Mouse (Mus musculus) liver, embryonic 14.5 days (tissue): ENCODE data around the gene E2f2. TPM values are rescaled to one million over a fixed set of nuclear protein-coding genes. Genes with fewer than 3 reads are reported as not detected.

Source experiments
- ATAC-seq: fragments of 200-750 bp; cut with Nextera tagmentation; 2 replicates; pipeline ENCODE4 v1.8.0; 2017; ENCODE audit warnings: moderate number of reproducible peaks, mild to moderate bottlenecking, moderate library complexity; ENCODE audit not compliant: insufficient read depth
- DNase-seq, 3 experiments: peaks; one replicate each; pipeline ENCODE4 v3.0.0-alpha.2; 2012 to 2013; ENCODE audit warnings: low read depth in 3 of 3, low spot score in 3 of 3
- H3K27ac ChIP-seq: fragments of 300-500 bp; sonication (generic); 2 replicates; pipeline ENCODE4 v1.5.1; 2014; ENCODE audit warnings: moderate library complexity, mild to moderate bottlenecking, control low read depth, inconsistent platforms
- H3K27me3 ChIP-seq: fragments of 300-500 bp; sonication (generic); 2 replicates; pipeline ENCODE4 v1.6.1; 2014; ENCODE audit warnings: mild to moderate bottlenecking, low read length, moderate library complexity; ENCODE audit not compliant: control insufficient read depth, insufficient read depth
- H3K36me3 ChIP-seq: fragments of 300-500 bp; sonication (generic); replicated peaks from 2 replicates; pipeline ENCODE4 v1.6.1; 2014; ENCODE audit warnings: low read depth; ENCODE audit not compliant: control insufficient read depth, insufficient read depth
- H3K4me1 ChIP-seq, 2 experiments: fragments of 200-500 bp in 1 of 2; fragments of 300-500 bp in 1 of 2; sonication (generic) in 1 of 2; replicated peaks; 2 replicates each; pipeline ENCODE4 v1.6.1; 2012 to 2014; ENCODE audit warnings: antibody characterized with exemption in 1 of 2, inconsistent platforms in 1 of 2, low read length in 1 of 2; ENCODE audit not compliant: control insufficient read depth in 2 of 2, insufficient read depth in 2 of 2
- H3K4me2 ChIP-seq: fragments of 300-500 bp; sonication (generic); 2 replicates; pipeline ENCODE4 v1.6.1; 2014; ENCODE audit warnings: low read depth, mild to moderate bottlenecking, control low read depth, moderate library complexity
- H3K4me3 ChIP-seq, 2 experiments: fragments of 200-500 bp in 1 of 2; fragments of 300-500 bp in 1 of 2; sonication (generic) in 1 of 2; 2 replicates each; pipeline ENCODE4 v1.5.1; 2012 to 2014; ENCODE audit warnings: low read depth in 2 of 2, low read length in 2 of 2, mild to moderate bottlenecking in 2 of 2, control low read depth in 1 of 2, inconsistent platforms in 1 of 2, moderate library complexity in 1 of 2; ENCODE audit not compliant: insufficient read depth in 1 of 2
- H3K9ac ChIP-seq: fragments of 300-500 bp; sonication (generic); replicated peaks from 2 replicates; pipeline ENCODE4 v1.6.1; 2014; ENCODE audit warnings: mild to moderate bottlenecking, control low read depth, moderate library complexity
- H3K9me3 ChIP-seq: fragments of 300-500 bp; sonication (generic); 2 replicates; pipeline ENCODE4 v1.6.1; 2016; ENCODE audit warnings: low read length, mixed read lengths; ENCODE audit not compliant: control insufficient read depth
- CTCF ChIP-seq: IDR thresholded peaks from 2 replicates; pipeline ENCODE4 v1.5.1; 2016; ENCODE audit warnings: antibody characterized with exemption, low read depth, control low read depth
- EP300 ChIP-seq: IDR thresholded peaks from 2 replicates; pipeline ENCODE4 v1.6.1; 2016; ENCODE audit warnings: antibody characterized with exemption, low read depth
- WGBS: fragments of 180-500 bp; shearing (Covaris S2); extraction: QIAGEN DNeasy Blood & Tissue Kit; methylation state at CpG from one replicate; pipeline ENCODE4 v1.1.7; 2014; ENCODE audit not compliant: insufficient replicate concordance; 5-methylcytosine and 5-hydroxymethylcytosine counted together
- polyA plus RNA-seq, 2 experiments: library from polyadenylated mRNA; depleted of rRNA in 1 of 2; stranded (reverse) in 1 of 2; unstranded in 1 of 2; fragments of >200 nt; fragmentation: Nextera tagmentation in 1 of 2; extraction: Ambion mirVana in 1 of 2; gene quantifications; 2 replicates each; pipeline versions ENCODE4 v1.2.1 to v1.2.3; 2012 to 2014

Gene E2f2
- polyA plus RNA-seq, 2 experiments = 40.5 to 50.3 TPM

DNA sequence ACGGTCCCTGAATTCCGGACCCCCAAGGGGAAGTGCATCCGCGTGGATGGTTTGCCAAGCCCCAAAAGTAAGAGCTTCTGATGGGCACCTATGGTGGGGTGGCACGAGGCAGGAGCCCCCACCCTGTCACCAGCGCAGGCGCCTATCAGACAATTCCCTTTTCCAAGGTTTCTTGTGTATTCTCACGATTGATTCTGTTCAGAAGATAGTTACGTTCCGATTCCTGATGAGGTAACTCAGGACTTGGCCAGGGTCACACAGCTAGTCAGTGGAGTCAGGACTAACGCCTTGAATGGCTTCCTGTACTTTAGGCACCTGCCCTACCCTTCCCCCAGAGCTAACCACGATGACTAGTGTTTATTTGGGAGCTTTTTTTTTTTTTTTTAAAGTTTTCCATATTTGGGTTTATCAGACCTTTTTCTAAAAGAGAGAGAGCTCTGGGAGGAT, 6.3 kb downstream of the E2f2 start:
- no peak for TF ChIP-seq CTCF
- no peak; the same call in 1 of the 2 replicates for TF ChIP-seq EP300
- Histone ChIP-seq H3K27ac (peak overlapping the region; percentile 96), H3K9ac (peak overlapping the region; percentile 99), H3K4me2 (peak overlapping the region; percentile 97), H3K36me3 (peaks cover 80% of the 10 kb centered on the region), H3K27me3 (no peaks in the 10 kb centered on the region), H3K4me3 (peak overlapping the region; percentile 49 to 68), H3K4me1 (peaks cover 62 to 68% of the 10 kb centered on the region in 2 experiments), H3K9me3 (no peaks in the 10 kb centered on the region)
- DNase-seq (no peak), ATAC-seq (no peak)
- WGBS = 26% methylated on average over 12 of the region's 12 CpGs

DNA sequence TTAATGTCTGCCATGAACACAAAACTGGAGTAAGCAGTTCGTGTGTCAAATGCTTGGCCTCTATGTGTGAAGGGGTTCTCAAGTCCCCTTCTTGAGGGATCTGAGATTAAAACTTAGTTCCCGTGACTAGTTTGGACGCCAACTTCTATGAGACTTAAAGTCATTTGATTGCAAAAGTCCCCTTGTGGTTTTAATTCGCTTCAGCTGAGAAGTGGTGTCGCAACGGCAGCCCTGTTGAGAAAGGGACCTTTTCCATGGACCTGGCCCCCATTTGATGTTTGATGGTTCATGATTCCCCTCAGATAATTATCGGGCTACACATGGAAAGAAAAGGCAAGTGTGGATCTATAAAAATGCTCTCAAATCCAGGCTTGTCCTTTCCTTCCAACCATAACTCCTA, 7.3 kb downstream of the E2f2 start:
- peak overlapping the region; percentile 99 for H3K9ac ChIP-seq
- H3K4me1 ChIP-seq = peaks cover 57 to 61% of the 10 kb centered on the region in 2 experiments

GRCm38 (mm10) chr4:136179998-136180397, 7.8 kb downstream of the E2f2 start:
- ATAC-seq (peak; percentile 46), DNase-seq (peak; percentile 82 to 87 (median 84))
- Histone ChIP-seq H3K27me3 (no peaks in the 10 kb centered on the region), H3K4me3 (peak overlapping the region; percentile 28 to 68), H3K4me1 (peaks cover 57% of the 10 kb centered on the region in 2 experiments), H3K9me3 (no peaks in the 10 kb centered on the region), H3K27ac (peak overlapping the region; percentile 96), H3K36me3 (peaks cover 86% of the 10 kb centered on the region), H3K9ac (peak overlapping the region; percentile 99), H3K4me2 (peak overlapping the region; percentile 97)
- WGBS = 4% methylated on average over 15 of the region's 15 CpGs
- TF ChIP-seq EP300 = no peak
- TF ChIP-seq CTCF = peak; percentile 98

More for the DNA sequence above, 7.3 kb downstream of the E2f2 start:
- peak overlapping the region; percentile 28 to 68 for H3K4me3 ChIP-seq
- no peaks in the 10 kb centered on the region for H3K9me3 ChIP-seq
- WGBS = 50% methylated on average over 7 of the region's 7 CpGs
- TF ChIP-seq CTCF (no peak), EP300 (no peak)
- H3K36me3 ChIP-seq = peaks cover 83% of the 10 kb centered on the region
- DNase-seq (no peak), ATAC-seq (no peak)
- H3K27me3 ChIP-seq = no peaks in the 10 kb centered on the region
- peak overlapping the region; percentile 97 for H3K4me2 ChIP-seq
- H3K27ac ChIP-seq = peak overlapping the region; percentile 96

GRCm38 (mm10) chr4:136180408-136181330, 8.5 kb downstream of the E2f2 start:
- ATAC-seq = peak; percentile 58
- peaks cover 54 to 56% of the 10 kb centered on the region in 2 experiments for H3K4me1 ChIP-seq
- WGBS = 35% methylated on average over 23 of the region's 23 CpGs
- TF ChIP-seq CTCF (no peak), EP300 (0 out of 2 replicates have a peak, but pooled peaks have one; percentile 30)
- H3K9ac ChIP-seq = peak overlapping the region; percentile 99
- H3K36me3 ChIP-seq = peaks cover 86% of the 10 kb centered on the region
- H3K4me2 ChIP-seq = peak overlapping the region; percentile 97
- no peaks in the 10 kb centered on the region for H3K9me3 ChIP-seq
- H3K4me3 ChIP-seq = peak overlapping the region; percentile 28 to 68
- H3K27me3 ChIP-seq = no peaks in the 10 kb centered on the region
- DNase-seq = peak in 2 of 3 experiments; percentile 80 to 82
- H3K27ac ChIP-seq = peak overlapping the region; percentile 96

DNA sequence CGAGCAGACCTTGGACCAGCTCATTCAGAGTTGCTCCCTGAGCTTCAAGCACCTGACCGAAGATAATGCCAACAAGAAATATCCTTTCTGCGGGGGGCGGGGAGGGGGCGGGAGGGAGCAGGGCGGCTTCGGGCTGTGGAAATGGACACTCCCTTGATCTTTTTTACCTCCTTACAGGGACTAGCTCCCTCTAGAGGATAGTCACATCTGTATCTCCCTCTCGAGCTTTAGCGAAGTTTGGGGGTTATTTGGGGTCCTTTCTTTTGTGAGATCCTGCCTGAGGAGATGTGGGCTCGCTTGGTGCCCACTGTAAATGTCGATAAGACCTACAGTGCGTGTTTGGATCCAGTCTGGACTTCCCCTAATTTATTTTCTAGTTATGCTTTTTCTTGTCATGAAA, 9.2 kb downstream of the E2f2 start:
- Histone ChIP-seq H3K36me3 (peaks cover 86% of the 10 kb centered on the region), H3K27me3 (no peaks in the 10 kb centered on the region), H3K9me3 (no peaks in the 10 kb centered on the region), H3K9ac (peak overlapping the region; percentile 99; the same call in 1 of the 2 replicates), H3K4me3 (peak overlapping the region in 1 of 2 experiments; percentile 20; a peak in 2 of 4 replicates), H3K27ac (peak overlapping the region; percentile 96), H3K4me1 (peaks cover 48 to 56% of the 10 kb centered on the region in 2 experiments), H3K4me2 (peak overlapping the region; percentile 97)
- no peak for DNase-seq
- ATAC-seq = no peak
- TF ChIP-seq CTCF (peak; percentile 46; the same call in 1 of the 2 replicates), EP300 (no peak)
- WGBS = 28% methylated on average over 12 of the region's 12 CpGs
